Mouse (Mus musculus): Measurements from ENCODE around the gene B4galt2. TPM values are rescaled to one million over a fixed set of nuclear protein-coding genes. Genes with fewer than 3 reads are reported as not detected.
A peak's percentile ranks its signal among the peaks of the same experiment; 100 is the strongest.

The B4galt2 gene
- 119 and 122 TPM in 2 replicates for polyA plus RNA-seq (2012; rRNA removed)

- Histone ChIP-seq H3K4me3 (ENCODE audit: insufficient read depth, low read length) (peak within 1 kb of the TSS; percentile 92), H3K4me1 (ENCODE audit: control insufficient read depth, insufficient read depth, low read length) (peaks cover 6% of the 10 kb centered on the region)
- peak; percentile 60; the same call in 1 of the 2 replicates for TF ChIP-seq POLR2A (IDR thresholded peaks at IDR 0.05; ENCODE audit: extremely low read depth, insufficient read depth, low read length)
- TF ChIP-seq CTCF (IDR thresholded peaks at IDR 0.05; ENCODE audit: extremely low read depth, insufficient read depth, low read length), result no peak
These were observed at the start of gene B4galt2 for GRCm38 (mm10) chr4:117882701-117883691. B4galt2 (minus strand) TSS chr4:117883487.

GRCm38 (mm10) chr4:117929391-117929881, 46.1 kb upstream of the B4galt2 start, which contains the start of gene Artn:
Artn (minus strand) TSS chr4:117929763.
- no peak for TF ChIP-seq CTCF (IDR thresholded peaks at IDR 0.05; ENCODE audit: extremely low read depth, insufficient read depth, low read length)
- Histone ChIP-seq H3K4me1 (ENCODE audit: control insufficient read depth, insufficient read depth, low read length) (peaks cover 1% of the 10 kb centered on the region; the same call in 1 of the 2 replicates), H3K27ac (ENCODE audit: insufficient read depth, low read length) (no peak within 1 kb of the TSS), H3K4me3 (ENCODE audit: insufficient read depth, low read length) (no peak within 1 kb of the TSS)

More at GRCm38 (mm10) chr4:117882701-117883691, at the start of gene B4galt2:
- H3K27ac ChIP-seq (ENCODE audit: insufficient read depth, low read length), result peak within 1 kb of the TSS; percentile 48

- peak; percentile 59 for TF ChIP-seq CTCF (IDR thresholded peaks at IDR 0.05; ENCODE audit: extremely low read depth, insufficient read depth, low read length)
- no peak for TF ChIP-seq POLR2A (IDR thresholded peaks at IDR 0.05; ENCODE audit: extremely low read depth, insufficient read depth, low read length)
These were observed 45.5 kb upstream of the B4galt2 start for GRCm38 (mm10) chr4:117928699-117929241.

GRCm38 (mm10) chr4:117928234-117928633, 44.9 kb upstream of the B4galt2 start:
- Histone ChIP-seq H3K27ac (ENCODE audit: insufficient read depth, low read length) (no peak overlapping the region), H3K4me1 (ENCODE audit: control insufficient read depth, insufficient read depth, low read length) (peaks cover 1% of the 10 kb centered on the region; the same call in 1 of the 2 replicates), H3K4me3 (ENCODE audit: insufficient read depth, low read length) (no peak overlapping the region)
- peak; percentile 66 for TF ChIP-seq CTCF (IDR thresholded peaks at IDR 0.05; ENCODE audit: extremely low read depth, insufficient read depth, low read length)
- TF ChIP-seq POLR2A (IDR thresholded peaks at IDR 0.05; ENCODE audit: extremely low read depth, insufficient read depth, low read length), result no peak

More at GRCm38 (mm10) chr4:117928699-117929241, 45.5 kb upstream of the B4galt2 start:
- Histone ChIP-seq H3K27ac (ENCODE audit: insufficient read depth, low read length) (no peak overlapping the region), H3K4me1 (ENCODE audit: control insufficient read depth, insufficient read depth, low read length) (peaks cover 1% of the 10 kb centered on the region; the same call in 1 of the 2 replicates), H3K4me3 (ENCODE audit: insufficient read depth, low read length) (no peak overlapping the region)

- peak; percentile 47; the same call in 1 of the 2 replicates for TF ChIP-seq POLR2A (IDR thresholded peaks at IDR 0.05; ENCODE audit: extremely low read depth, insufficient read depth, low read length)
- no peak for TF ChIP-seq CTCF (IDR thresholded peaks at IDR 0.05; ENCODE audit: extremely low read depth, insufficient read depth, low read length)
- peak overlapping the region; percentile 29; the same call in 1 of the 2 replicates for H3K27ac ChIP-seq (ENCODE audit: insufficient read depth, low read length)
- peak overlapping the region; percentile 66 for H3K4me3 ChIP-seq (ENCODE audit: insufficient read depth, low read length)
- H3K4me1 ChIP-seq (ENCODE audit: control insufficient read depth, insufficient read depth, low read length), result peaks cover 1% of the 10 kb centered on the region; the same call in 1 of the 2 replicates
These were observed 43.5 kb upstream of the B4galt2 start for GRCm38 (mm10) chr4:117926545-117927482.

- H3K4me1 ChIP-seq (ENCODE audit: control insufficient read depth, insufficient read depth, low read length), result peaks cover 1% of the 10 kb centered on the region; the same call in 1 of the 2 replicates
- no peak overlapping the region for H3K27ac ChIP-seq (ENCODE audit: insufficient read depth, low read length)
- TF ChIP-seq POLR2A (IDR thresholded peaks at IDR 0.05; ENCODE audit: extremely low read depth, insufficient read depth, low read length) (no peak), CTCF (IDR thresholded peaks at IDR 0.05; ENCODE audit: extremely low read depth, insufficient read depth, low read length) (no peak)
- H3K4me3 ChIP-seq (ENCODE audit: insufficient read depth, low read length), result no peak overlapping the region
These were observed 41.6 kb upstream of the B4galt2 start for GRCm38 (mm10) chr4:117924916-117925315.

GRCm38 (mm10) chr4:117923450-117923849, 40.2 kb upstream of the B4galt2 start:
- H3K4me1 ChIP-seq (ENCODE audit: control insufficient read depth, insufficient read depth, low read length), result peaks cover 1% of the 10 kb centered on the region; the same call in 1 of the 2 replicates
- H3K27ac ChIP-seq (ENCODE audit: insufficient read depth, low read length), result no peak overlapping the region
- H3K4me3 ChIP-seq (ENCODE audit: insufficient read depth, low read length), result no peak overlapping the region
- no peak for TF ChIP-seq CTCF (IDR thresholded peaks at IDR 0.05; ENCODE audit: extremely low read depth, insufficient read depth, low read length)
- TF ChIP-seq POLR2A (IDR thresholded peaks at IDR 0.05; ENCODE audit: extremely low read depth, insufficient read depth, low read length), result no peak

GRCm38 (mm10) chr4:117921358-117921757, 38.1 kb upstream of the B4galt2 start:
- no peak for TF ChIP-seq POLR2A (IDR thresholded peaks at IDR 0.05; ENCODE audit: extremely low read depth, insufficient read depth, low read length)
- TF ChIP-seq CTCF (IDR thresholded peaks at IDR 0.05; ENCODE audit: extremely low read depth, insufficient read depth, low read length), result no peak
- Histone ChIP-seq H3K4me3 (ENCODE audit: insufficient read depth, low read length) (no peak overlapping the region), H3K4me1 (ENCODE audit: control insufficient read depth, insufficient read depth, low read length) (no peaks in the 10 kb centered on the region; the same call in 1 of the 2 replicates), H3K27ac (ENCODE audit: insufficient read depth, low read length) (no peak overlapping the region)

Measured in cortical plate, adult 2 months (tissue).